Mouse (Mus musculus) kidney, postnatal 4 days (tissue): ENCODE results near the gene Baiap2.

ENCODE experiments used
- DNase-seq, 2 experiments: peaks; one replicate each; pipeline ENCODE4 v3.0.0; 2021; ENCODE audit warnings: mixed read lengths in 2 of 2

Baiap2 gene

GRCm38 (mm10) chr11:119942727-119943427 is at the start of gene Baiap2:
Gene Baiap2, plus strand, starts transcription at chr11:119942763.
- peak; percentile 99 to 100 for DNase-seq

DNA sequence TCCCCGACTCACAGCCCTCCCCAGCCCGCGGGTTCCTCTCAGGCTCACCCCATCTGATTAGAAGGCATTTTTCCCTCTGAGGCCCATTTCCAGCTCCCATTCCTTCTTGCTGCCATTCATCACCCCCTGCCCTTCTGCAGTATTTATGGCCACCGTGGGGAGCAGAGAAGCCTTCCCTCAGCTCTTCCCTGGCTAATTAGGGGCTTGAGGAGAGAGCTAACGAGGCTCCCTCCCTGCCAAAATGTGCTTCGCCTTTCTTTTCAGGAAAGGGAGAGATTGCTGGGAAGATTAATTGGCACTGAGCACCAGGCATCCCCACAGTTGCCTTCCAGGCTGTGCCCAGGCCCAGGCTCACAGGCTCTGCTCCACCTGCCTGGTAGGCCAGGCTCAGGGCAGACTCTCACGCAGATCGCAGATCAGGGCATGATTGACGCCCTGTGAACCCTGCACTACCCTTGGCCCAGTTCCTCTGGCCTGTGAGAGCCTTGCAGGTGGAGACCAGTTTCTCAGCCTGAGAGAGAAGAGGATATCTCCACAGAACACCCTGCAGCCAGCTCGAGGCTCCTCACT is 48.8 kb upstream of the Baiap2 start:
- DNase-seq: no peak

DNA sequence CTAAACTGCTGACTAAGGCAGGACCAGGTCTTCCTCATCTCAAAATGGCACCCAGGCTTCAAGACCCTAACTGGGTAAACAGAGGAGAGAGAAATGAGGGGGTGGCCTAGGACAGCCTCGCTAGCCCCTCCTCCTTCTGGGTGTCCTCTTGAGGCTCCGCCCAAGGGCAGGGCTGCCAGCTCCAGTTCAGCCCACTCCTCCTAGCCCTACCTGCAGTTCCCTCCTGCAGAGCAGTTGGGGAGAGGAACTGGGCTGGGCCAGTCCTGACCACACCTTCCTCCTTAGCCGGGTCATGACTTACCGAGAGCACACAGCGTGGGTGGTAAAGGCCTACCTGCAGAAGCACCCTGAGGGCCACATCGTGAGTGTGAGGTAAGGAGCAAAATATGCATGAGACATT is 47.9 kb upstream of the Baiap2 start:
- DNase-seq: no peak

GRCm38 (mm10) chr11:119897041-119897440 is 45.5 kb upstream of the Baiap2 start:
- DNase-seq: no peak

- no peak for DNase-seq
These were observed 43.6 kb upstream of the Baiap2 start for GRCm38 (mm10) chr11:119898976-119899375.

- no peak for DNase-seq
These were observed 41.4 kb upstream of the Baiap2 start for GRCm38 (mm10) chr11:119901174-119901573.

DNA sequence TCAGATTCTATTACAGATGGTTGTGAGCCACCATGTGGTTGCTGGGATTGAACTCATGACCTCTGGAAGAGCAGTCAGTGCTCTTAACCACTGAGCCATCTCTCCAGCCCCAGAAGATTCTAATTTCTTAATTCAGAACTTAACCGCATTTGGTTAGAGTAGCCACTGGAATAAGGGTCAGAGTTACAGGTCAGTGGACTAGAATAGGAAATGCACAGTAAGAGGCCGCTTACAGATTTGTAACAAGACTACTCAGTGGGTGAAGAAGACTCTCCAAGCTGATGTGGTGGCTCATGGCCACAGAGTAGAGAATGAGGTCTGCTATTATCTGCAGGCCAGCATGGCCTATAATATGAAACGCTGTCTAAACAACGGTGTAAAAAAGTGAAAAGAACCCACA is 39.7 kb upstream of the Baiap2 start:
- DNase-seq: no peak

DNA sequence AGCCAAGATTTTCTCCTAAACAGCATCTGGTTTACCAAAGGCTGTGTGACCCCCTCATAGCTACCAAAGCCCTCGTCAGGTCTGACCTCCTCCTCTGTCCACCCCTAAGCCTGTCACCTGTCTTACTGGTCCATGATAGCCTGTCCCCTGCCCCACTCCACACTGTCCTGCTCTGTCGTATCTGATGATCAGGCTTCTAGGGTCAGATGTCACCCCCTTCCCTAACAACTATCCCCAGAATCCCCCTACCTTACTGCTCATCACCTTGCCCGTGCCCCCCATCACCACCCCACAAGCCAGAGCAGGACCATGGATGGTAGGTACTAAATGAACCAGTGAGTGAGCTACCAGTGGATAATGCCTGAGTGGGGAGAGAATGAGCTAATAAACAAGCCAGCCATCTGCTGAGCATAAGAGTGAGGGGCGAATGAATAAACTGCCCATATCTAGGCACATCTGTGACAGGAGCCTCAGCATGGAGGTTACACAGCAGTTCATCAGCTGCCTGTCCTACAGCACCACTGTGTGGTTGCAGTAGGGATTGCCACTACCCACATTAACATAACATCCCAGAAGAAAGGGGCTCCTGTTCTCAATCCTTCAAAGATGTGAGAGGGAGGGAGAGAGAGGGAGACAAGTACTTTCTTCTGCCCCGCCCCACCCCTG is 37.8 kb upstream of the Baiap2 start:
- peak; percentile 79 to 83 for DNase-seq

DNA sequence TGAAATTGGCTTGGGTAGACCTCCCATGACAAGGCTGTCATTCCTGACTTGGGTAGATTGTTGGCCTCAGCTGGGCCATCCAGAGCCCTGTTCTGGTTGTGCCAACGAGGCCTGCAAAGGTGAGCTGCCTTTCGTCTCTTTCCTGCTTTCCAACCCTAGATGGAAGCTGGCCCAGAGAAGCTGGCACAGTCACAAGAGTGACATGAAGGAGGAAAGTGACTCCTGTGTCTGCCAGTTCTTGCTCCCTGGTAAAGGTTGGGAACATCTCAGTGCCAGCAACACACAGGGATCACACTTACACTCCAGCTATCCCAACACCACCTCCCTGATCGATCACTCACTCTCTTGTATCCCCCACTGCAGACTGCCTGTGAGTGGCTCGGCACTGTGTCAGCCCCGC is 36.8 kb upstream of the Baiap2 start:
- no peak for DNase-seq

- DNase-seq: no peak
These were observed 35.4 kb upstream of the Baiap2 start for GRCm38 (mm10) chr11:119907006-119907650.

GRCm38 (mm10) chr11:119907711-119908110 is 34.9 kb upstream of the Baiap2 start:
- DNase-seq: no peak

GRCm38 (mm10) chr11:119909436-119909835 is 33.1 kb upstream of the Baiap2 start:
- peak; percentile 88 to 89 for DNase-seq

- DNase-seq: no peak
These were observed 29.7 kb upstream of the Baiap2 start for GRCm38 (mm10) chr11:119912845-119913244.

DNA sequence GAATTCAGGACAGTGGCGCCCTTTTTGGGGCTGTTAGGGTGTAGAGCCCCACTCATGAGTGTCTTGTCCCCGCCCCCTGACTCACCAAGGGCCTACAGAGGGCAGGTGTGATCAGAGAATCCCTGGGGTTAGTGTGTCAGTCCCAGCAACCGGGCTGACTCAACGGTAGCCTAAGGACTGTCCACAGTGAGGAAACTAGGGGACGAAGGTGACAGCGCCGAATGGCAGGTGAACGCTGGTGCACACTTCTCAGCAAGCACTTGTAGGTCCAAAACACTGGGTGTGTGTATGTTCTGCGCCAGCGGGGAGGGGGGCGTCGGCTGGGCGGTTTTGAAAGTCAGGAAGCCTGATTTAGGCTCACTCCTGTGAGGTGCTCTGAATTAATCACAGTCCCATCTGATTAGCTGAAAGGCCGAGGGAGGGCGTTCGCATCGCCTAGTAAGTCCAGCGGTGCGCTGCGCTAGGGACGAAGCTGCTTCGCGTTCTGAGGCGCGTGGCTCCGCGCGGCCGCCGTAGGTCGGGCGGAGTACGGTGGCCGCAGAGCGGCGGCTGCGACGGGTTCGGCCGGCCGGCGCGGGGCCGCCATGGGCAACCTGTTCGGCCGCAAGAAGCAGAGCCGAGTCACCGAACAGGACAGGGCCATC is 29.1 kb upstream of the Baiap2 start, which contains the start of gene Chmp6:
TSS of gene Chmp6 (plus strand) at position 151 of the 644 bp plus-strand sequence.
- peak; percentile 93 to 96 for DNase-seq

DNA sequence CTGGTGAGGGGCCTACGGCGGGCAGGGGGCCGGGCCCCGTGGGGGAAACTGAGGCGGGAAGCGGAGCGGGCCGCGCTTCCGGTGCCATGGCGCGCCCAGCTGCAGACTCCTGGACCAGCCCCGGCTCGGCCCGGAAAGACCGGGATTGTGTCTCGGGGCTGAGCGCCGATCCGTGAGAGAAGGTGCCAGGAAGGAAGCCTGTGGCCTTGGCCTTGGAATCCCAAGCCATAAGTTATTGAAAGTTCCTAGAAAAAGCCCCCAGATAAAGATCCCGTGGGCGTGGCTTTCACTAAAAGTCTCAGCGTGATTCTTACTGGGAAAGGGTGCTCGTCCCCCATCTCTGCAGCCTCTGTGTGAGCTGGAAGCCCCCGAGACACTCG is 28.6 kb upstream of the Baiap2 start:
- DNase-seq: no peak

DNA sequence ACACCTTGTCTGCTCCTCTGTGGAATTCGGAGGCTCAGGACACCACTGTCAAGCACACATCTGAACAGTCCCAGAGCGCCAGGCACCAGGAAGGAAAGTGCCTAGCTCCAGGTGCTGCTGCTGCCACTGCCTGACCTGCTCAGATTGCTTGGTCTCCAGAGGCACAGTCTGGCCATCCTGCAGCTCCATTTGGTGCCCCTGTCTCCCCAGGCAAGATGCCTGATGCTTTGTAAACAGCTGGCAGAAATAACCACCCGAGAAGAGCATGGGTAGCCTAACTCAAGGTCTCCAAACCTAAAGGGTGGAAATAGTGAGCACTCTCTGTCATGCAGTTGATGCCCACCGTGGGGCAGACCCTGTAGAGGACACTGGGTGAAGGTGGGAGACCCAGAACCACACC is 28.2 kb upstream of the Baiap2 start:
- DNase-seq: no peak

DNA sequence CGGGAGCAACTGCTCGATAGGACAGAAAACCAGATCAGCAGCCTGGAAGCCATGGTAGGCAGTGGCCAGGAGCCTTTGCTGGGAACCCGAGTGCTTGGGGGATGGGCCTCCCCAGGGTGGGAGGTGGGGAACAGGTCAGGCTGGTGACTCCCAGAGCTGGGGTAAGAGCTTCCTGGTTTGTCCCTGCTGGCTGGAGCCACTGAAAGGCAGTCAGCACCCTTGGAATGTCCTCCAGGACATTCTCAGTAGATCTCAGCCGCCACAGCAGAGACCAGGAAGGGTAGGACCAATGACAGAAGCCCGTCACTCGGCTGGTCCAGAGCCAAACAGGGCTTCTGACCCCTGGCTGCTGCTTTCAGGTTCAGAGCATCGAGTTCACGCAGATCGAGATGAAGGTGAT is 26.9 kb upstream of the Baiap2 start:
- DNase-seq: peak in 1 of 2 experiments; percentile 58

- DNase-seq: peak; percentile 78 to 85
These were observed 26.3 kb upstream of the Baiap2 start for GRCm38 (mm10) chr11:119916102-119916790.

DNA sequence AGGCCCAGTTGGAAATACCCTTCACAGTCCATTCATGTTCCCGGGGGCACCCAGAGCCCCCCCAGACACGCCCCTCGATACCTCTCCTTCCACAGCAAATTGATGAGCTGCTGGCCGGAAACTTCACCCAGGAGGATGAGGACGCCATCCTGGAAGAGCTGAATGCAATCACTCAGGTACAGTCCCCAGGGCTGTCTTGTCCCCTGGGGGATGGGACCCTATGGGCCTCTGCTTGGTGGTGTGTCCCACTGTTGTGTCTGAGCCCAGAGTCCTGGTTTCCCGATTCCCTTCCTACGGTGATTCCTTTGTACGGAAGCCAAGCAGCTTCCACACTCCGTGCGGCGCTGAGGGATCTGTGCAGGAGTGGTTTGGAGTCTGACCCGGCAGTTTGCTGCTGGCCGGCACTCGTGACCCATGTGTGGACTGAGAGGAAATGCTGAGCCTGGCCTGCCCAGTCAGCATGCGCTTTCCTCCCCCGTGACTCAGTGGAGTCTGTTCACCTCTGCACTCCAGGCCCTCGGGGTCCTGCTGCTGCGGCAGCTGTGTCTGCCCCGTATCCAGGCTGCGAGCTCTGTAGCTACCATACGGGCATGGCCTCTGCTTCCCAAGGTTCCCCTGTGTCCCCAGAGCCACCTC is 25.6 kb upstream of the Baiap2 start:
- DNase-seq: peak in 1 of 2 experiments; percentile 66

DNA sequence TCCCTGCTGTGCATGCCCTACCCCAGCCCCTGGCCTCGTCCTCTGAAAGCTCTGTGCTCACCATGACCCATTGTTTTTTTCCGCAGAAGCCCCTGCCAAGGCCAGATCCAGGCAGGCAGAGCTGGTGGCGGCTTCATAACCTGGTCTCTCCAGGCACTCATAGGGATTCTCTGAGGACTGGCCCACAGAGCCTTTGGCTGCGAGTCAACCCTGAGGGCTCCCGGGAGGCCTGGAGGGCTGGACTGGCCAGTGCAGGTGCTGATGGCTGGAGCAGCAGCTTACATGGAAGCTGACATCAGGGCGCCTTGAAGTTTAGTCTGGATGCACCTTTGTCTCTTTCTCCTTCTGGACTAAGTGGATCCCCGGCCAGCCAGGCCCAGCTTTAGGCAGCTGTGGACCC is 24.0 kb upstream of the Baiap2 start:
- DNase-seq: no peak

DNA sequence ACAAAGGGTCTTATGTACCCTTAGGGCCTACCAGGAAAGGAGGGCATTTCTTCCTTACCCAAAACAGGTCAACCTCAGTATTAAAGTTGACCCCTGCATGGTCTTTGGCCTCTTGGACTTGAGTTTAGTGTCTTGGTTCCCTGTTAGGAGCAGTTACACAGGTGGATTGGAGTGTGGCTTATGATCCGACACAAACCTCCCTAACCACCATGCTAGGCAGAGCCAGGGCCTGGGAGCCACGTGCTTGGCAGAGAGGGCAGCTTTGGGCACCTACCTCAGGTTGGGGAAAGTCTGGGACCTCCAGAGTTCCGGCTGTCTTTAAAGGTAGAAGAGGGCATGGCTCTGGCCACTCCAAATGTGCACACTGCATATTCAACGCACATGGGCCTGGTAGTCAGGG is 23.1 kb upstream of the Baiap2 start:
- DNase-seq: no peak

DNA sequence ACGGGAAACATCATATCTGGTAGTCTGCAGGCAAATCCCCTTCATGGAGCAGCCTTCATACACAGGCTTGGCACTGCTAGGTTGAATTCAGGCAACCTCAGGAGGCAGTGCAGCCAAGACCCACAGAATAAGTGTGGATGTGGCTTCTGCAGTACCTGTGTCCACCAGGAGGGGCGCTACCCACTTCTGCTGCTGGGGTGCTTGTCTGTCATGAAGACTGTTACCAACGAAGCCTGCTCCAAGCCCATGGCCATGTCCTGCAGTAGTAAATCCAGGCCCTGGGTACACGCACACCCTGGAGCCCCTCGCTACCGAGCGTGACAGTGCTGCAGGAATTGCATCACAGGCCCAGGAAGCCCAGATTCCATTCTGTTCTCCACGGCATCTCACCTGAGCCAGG is 22.7 kb upstream of the Baiap2 start:
- DNase-seq: peak; percentile 90
